Mouse (Mus musculus) ES-Bruce4 (cell line): ENCODE results near the gene Nlrp3. TPM values are rescaled to one million over a fixed set of nuclear protein-coding genes. Genes with fewer than 3 reads are reported as not detected.
A peak's percentile ranks its signal among the peaks of the same experiment; 100 is the strongest.

Experiments
- H3K27ac ChIP-seq: 2 replicates; pipeline ENCODE4 v1.5.1; 2012; ENCODE audit warnings: low read length, inconsistent platforms; ENCODE audit not compliant: insufficient read depth
- H3K27me3 ChIP-seq: 2 replicates; pipeline ENCODE4 v1.6.1; 2012; ENCODE audit warnings: mild to moderate bottlenecking, low read length, inconsistent platforms; ENCODE audit not compliant: control insufficient read depth, poor library complexity, insufficient read depth, severe bottlenecking
- H3K36me3 ChIP-seq: 2 replicates; pipeline ENCODE4 v1.6.1; 2012; ENCODE audit warnings: inconsistent platforms, mild to moderate bottlenecking, low read length, moderate library complexity; ENCODE audit not compliant: control insufficient read depth, poor library complexity, insufficient read depth, severe bottlenecking
- H3K4me1 ChIP-seq: one replicate; pipeline ENCODE4 v1.8.1; 2011; ENCODE audit warnings: low read length; ENCODE audit not compliant: control insufficient read depth, insufficient read depth
- H3K4me3 ChIP-seq: 2 replicates; pipeline ENCODE4 v1.5.1; 2011; ENCODE audit warnings: low read depth, mild to moderate bottlenecking, low read length
- H3K9ac ChIP-seq: 2 replicates; pipeline ENCODE4 v1.6.1; 2012; ENCODE audit warnings: low read depth, mild to moderate bottlenecking, inconsistent platforms; ENCODE audit not compliant: poor library complexity, severe bottlenecking
- H3K9me3 ChIP-seq: replicated peaks from 2 replicates; pipeline ENCODE4 v1.6.1; 2012; ENCODE audit warnings: mild to moderate bottlenecking, low read length, inconsistent platforms; ENCODE audit not compliant: control insufficient read depth, poor library complexity, insufficient read depth, severe bottlenecking
- CTCF ChIP-seq: IDR thresholded peaks from one replicate; pipeline ENCODE4 v1.8.1; 2011; ENCODE audit warnings: low read depth, low read length
- EP300 ChIP-seq: IDR thresholded peaks from 2 replicates; pipeline ENCODE4 v1.6.1; 2011; ENCODE audit warnings: low read depth, low read length; ENCODE audit not compliant: insufficient read depth
- POLR2A ChIP-seq: IDR thresholded peaks from one replicate; pipeline ENCODE4 v1.8.1; 2011; ENCODE audit warnings: low read length; ENCODE audit not compliant: insufficient read depth
- polyA plus RNA-seq: library from polyadenylated mRNA; stranded (reverse); fragments of >200 nt; gene quantifications from 2 replicates; pipeline ENCODE4 v1.2.4, GENCODE M21; 2011; ENCODE audit warnings: low read depth; ENCODE audit not compliant: missing spikeins, insufficient read depth, insufficient read length

Nlrp3 gene
- polyA plus RNA-seq, 1 experiment = not detected

DNA sequence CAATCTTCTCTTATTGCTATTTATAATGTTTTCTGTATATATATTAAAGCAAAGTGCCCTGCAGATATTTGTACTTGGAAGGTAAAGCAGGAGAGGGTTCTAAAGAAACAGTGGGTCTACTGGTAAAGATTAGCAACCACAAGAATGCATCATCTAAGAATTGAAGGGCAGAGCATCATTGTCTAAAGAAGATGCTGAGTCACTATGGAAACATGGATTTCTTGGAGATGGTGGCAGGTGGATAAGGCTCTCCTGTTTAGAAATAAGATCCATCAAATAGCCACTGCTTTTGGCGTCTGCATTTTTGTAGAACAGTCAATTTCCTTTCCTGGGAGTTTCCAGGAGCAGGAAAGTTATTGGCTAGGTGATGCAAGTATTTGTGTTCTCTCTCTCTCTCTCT lies 60.9 kb downstream of the Nlrp3 start:
- H3K27me3 ChIP-seq = no peaks in the 10 kb centered on the region
- H3K36me3 ChIP-seq = no peaks in the 10 kb centered on the region
- no peaks in the 10 kb centered on the region for H3K4me1 ChIP-seq
- TF ChIP-seq EP300 (no peak), POLR2A (no peak), CTCF (no peak)
- H3K4me3 ChIP-seq = no peak overlapping the region
- H3K9me3 ChIP-seq = no peaks in the 10 kb centered on the region
- H3K9ac ChIP-seq = no peak overlapping the region
- no peak overlapping the region for H3K27ac ChIP-seq

DNA sequence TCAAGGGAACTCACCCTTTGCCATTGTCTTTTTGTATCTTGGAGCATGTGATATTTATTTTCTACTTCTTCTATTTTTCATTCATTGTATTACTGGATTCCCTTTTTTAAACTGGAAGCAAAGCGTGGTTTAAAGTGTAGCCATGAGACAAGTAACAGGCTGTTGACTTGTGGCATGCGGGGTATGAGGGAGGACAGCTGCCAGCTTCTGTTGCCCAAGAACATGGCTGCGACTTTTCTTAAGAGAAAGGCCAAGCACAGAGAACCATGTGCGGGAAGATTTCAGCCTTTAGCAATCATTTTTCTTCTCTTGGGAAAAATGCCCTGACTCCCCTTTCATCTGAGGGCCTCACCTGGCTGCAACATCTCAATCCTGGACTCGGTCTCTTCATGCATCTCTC lies 70.3 kb downstream of the Nlrp3 start:
- no peaks in the 10 kb centered on the region for H3K4me1 ChIP-seq
- H3K4me3 ChIP-seq = no peak overlapping the region
- H3K27ac ChIP-seq = no peak overlapping the region
- TF ChIP-seq POLR2A = no peak
- no peak for TF ChIP-seq CTCF
- TF ChIP-seq EP300 = no peak
- H3K9ac ChIP-seq = no peak overlapping the region
- H3K27me3 ChIP-seq = no peaks in the 10 kb centered on the region
- H3K9me3 ChIP-seq = no peaks in the 10 kb centered on the region
- no peaks in the 10 kb centered on the region for H3K36me3 ChIP-seq

DNA sequence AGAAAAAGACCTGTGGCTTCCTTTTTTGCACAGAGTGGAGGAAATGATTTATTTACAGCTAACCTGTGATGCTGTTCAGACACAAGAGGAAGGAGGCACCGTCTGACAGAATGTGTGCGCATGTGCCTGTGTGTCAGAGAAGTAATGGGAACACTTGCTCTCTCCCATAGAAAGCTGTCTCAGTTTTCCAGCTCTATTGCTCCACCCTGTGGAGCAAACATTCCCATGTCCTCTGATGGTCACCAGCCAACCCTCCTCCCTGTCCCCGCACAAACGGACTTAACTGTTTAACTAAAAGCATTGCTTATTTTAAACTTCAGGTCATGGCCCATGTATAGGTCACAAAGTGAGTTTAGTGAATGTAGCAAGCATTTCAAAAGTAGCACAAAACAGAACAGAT lies 72.8 kb downstream of the Nlrp3 start:
- H3K27me3 ChIP-seq = no peaks in the 10 kb centered on the region
- TF ChIP-seq CTCF (peak; percentile 6), EP300 (no peak)
- H3K4me3 ChIP-seq = no peak overlapping the region
- H3K36me3 ChIP-seq = no peaks in the 10 kb centered on the region
- H3K9ac ChIP-seq = no peak overlapping the region
- H3K9me3 ChIP-seq = no peaks in the 10 kb centered on the region
- no peak overlapping the region for H3K27ac ChIP-seq
- no peaks in the 10 kb centered on the region for H3K4me1 ChIP-seq

Other genes with a start within 250 kb of the Nlrp3 start
- 6.5 and 6.8 TPM in 2 replicates for gene Wnt9a, start 234.6 kb upstream of the Nlrp3 start, polyA plus RNA-seq
- 0.48 TPM in 1 of 2 replicates, not detected in the other for gene Prss38, start 165.9 kb upstream of the Nlrp3 start, polyA plus RNA-seq
- gene Jmjd4, start 91.5 kb upstream of the Nlrp3 start, polyA plus RNA-seq = 12.6 and 13.7 TPM in 2 replicates
- 70.4 and 78.6 TPM in 2 replicates for gene Snap47, start 90.4 kb upstream of the Nlrp3 start, polyA plus RNA-seq
- 7.5 and 9.4 TPM in 2 replicates for gene Zfp867, start 69.1 kb upstream of the Nlrp3 start, polyA plus RNA-seq
- 52.5 and 56.8 TPM in 2 replicates for gene Zkscan17, start 14.8 kb upstream of the Nlrp3 start, polyA plus RNA-seq
- gene Olfr222, start 34.7 kb downstream of the Nlrp3 start, polyA plus RNA-seq = not detected in 2 replicates
- gene Olfr223, start 51.7 kb downstream of the Nlrp3 start, polyA plus RNA-seq = not detected in 2 replicates
- gene Mprip, start 119.7 kb downstream of the Nlrp3 start, polyA plus RNA-seq = 85.9 and 89.9 TPM in 2 replicates
- 5.3 and 7.0 TPM in 2 replicates for gene Pld6, start 246.1 kb downstream of the Nlrp3 start, polyA plus RNA-seq